Mouse (Mus musculus): ENCODE data around the gene Zdhhc20. TPM values are rescaled to one million over a fixed set of nuclear protein-coding genes. Genes with fewer than 3 reads are reported as not detected.
A peak's percentile ranks its signal among the peaks of the same experiment; 100 is the strongest.
"Not testable (repeated sequence)": the region's sequence is repeated elsewhere in the genome, so short reads cannot be mapped to it uniquely, and the experiment has no call there.

Gene Zdhhc20
- 58.2 and 61.4 TPM in 2 replicates for polyA plus RNA-seq (2016; fragmentation: Nextera tagmentation; extraction: Ambion mirVana)

DNA sequence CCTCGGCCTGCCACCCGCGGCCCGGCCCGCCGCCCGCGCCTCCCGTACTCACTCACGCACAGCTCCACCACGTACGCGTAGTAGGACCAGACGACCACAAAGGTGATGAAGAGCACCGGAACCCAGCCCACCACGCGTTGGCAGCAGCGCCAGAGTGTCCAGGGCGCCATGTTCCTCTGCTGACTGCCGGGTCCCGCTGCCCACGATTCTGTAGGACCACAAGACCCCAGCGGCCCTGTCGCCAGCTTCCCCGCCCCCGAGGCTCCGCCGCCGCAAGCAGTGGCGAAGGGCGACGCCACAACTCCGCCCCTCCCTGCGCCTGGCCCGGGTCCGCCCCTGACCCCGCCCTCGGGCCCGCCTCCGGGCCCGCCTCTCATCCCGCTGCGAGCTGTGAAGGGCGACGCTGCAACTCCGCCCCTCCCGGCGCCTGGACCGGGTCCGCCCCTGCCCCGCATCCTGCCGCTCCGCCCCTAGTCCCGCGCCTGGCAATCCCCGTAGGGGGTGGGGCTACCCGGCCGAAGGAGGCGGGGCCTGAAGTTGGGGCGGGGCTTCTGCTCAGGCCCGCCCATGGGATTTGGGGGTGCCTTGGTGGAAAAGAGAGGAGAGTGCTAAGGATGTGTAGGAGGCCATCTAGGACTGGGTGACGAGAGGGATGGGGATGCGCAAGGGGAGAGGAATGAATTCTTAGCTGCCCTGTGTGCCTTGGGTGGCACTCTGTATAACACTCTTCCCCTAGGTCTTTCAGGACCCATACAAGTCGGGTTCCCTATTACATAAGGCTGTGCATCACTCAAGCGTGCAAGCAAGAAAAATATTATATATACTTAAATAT lies at the start of gene Zdhhc20:
Gene Zdhhc20 (minus strand): TSS at position 266 of the 832 bp plus-strand sequence.
- Histone ChIP-seq H3K36me3 (no peaks in the 10 kb centered on the region), H3K27ac (replicated peaks) (peak within 1 kb of the TSS; percentile 85), H3K4me3 (peak within 1 kb of the TSS; percentile 98), H3K9ac (replicated peaks) (peak within 1 kb of the TSS; percentile 93), H3K4me1 (peaks cover 11% of the 10 kb centered on the region; the same call in 1 of the 2 replicates), H3K27me3 (no peaks in the 10 kb centered on the region), H3K4me2 (replicated peaks) (peak within 1 kb of the TSS; percentile 59), H3K9me3 (no peaks in the 10 kb centered on the region)
- peak; percentile 95 for ATAC-seq (ENCODE audit: low FRiP score, low read depth)
- 4% methylated on average over 63 of the region's 65 CpGs for WGBS

- Histone ChIP-seq H3K27me3 (no peaks in the 10 kb centered on the region), H3K4me1 (no peaks in the 10 kb centered on the region), H3K4me3 (no peak overlapping the region), H3K27ac (replicated peaks) (no peak overlapping the region), H3K36me3 (peaks cover 5% of the 10 kb centered on the region; the same call in 1 of the 2 replicates), H3K9me3 (no peaks in the 10 kb centered on the region), H3K9ac (replicated peaks) (no peak overlapping the region), H3K4me2 (replicated peaks) (no peak overlapping the region)
- ATAC-seq (ENCODE audit: low FRiP score, low read depth) = no peak
- 90% methylated on average over 6 of the region's 6 CpGs for WGBS
These were observed 47.2 kb upstream of the Zdhhc20 start for GRCm38 (mm10) chr14:57937297-57937696.

GRCm38 (mm10) chr14:57934666-57935065 lies 44.6 kb upstream of the Zdhhc20 start:
- ATAC-seq (ENCODE audit: low FRiP score, low read depth) = no peak
- Histone ChIP-seq H3K36me3 (peaks cover 8% of the 10 kb centered on the region), H3K27ac (replicated peaks) (no peak overlapping the region), H3K9me3 (no peaks in the 10 kb centered on the region), H3K4me3 (no peak overlapping the region), H3K9ac (replicated peaks) (no peak overlapping the region), H3K27me3 (no peaks in the 10 kb centered on the region), H3K4me1 (no peaks in the 10 kb centered on the region), H3K4me2 (replicated peaks) (no peak overlapping the region)
- 96% methylated on average over 13 of the region's 13 CpGs for WGBS

GRCm38 (mm10) chr14:57933608-57934007 lies 43.5 kb upstream of the Zdhhc20 start:
- ATAC-seq (ENCODE audit: low FRiP score, low read depth) = no peak
- Histone ChIP-seq H3K9me3 (no peaks in the 10 kb centered on the region), H3K27ac (replicated peaks) (no peak overlapping the region), H3K9ac (replicated peaks) (no peak overlapping the region), H3K4me2 (replicated peaks) (no peak overlapping the region), H3K36me3 (peaks cover 8% of the 10 kb centered on the region), H3K27me3 (no peaks in the 10 kb centered on the region), H3K4me1 (no peaks in the 10 kb centered on the region), H3K4me3 (no peak overlapping the region)
- WGBS = 93% methylated on average over 7 of the region's 7 CpGs

- no peak overlapping the region for H3K4me2 ChIP-seq (replicated peaks)
- H3K9me3 ChIP-seq = no peaks in the 10 kb centered on the region
- ATAC-seq (ENCODE audit: low FRiP score, low read depth) = no peak
- no peak overlapping the region for H3K4me3 ChIP-seq
- no peaks in the 10 kb centered on the region for H3K4me1 ChIP-seq
- WGBS = 73% methylated on average over 7 of the region's 7 CpGs
- no peak overlapping the region for H3K9ac ChIP-seq (replicated peaks)
- no peak overlapping the region for H3K27ac ChIP-seq (replicated peaks)
- H3K27me3 ChIP-seq = no peaks in the 10 kb centered on the region
- H3K36me3 ChIP-seq = peaks cover 8% of the 10 kb centered on the region
These were observed 42.9 kb upstream of the Zdhhc20 start for GRCm38 (mm10) chr14:57932881-57933443.

- WGBS = 52% methylated on average over 10 of the region's 10 CpGs
- no peak overlapping the region for H3K9ac ChIP-seq (replicated peaks)
- peaks cover 10% of the 10 kb centered on the region for H3K4me1 ChIP-seq
- no peak overlapping the region; the same call in 1 of the 2 replicates for H3K4me2 ChIP-seq (replicated peaks)
- H3K36me3 ChIP-seq = peaks cover 32% of the 10 kb centered on the region
- H3K9me3 ChIP-seq = no peaks in the 10 kb centered on the region
- no peak overlapping the region for H3K4me3 ChIP-seq
- ATAC-seq (ENCODE audit: low FRiP score, low read depth) = peak; percentile 70; the same call in 1 of the 2 replicates
- H3K27ac ChIP-seq (replicated peaks) = peak overlapping the region; percentile 61
- H3K27me3 ChIP-seq = no peaks in the 10 kb centered on the region
These were observed 31.5 kb upstream of the Zdhhc20 start for GRCm38 (mm10) chr14:57921428-57922131.

- H3K27ac ChIP-seq (replicated peaks) = 0 out of 2 replicates have a peak overlapping the region, but pooled peaks have one; percentile 25
- 87% methylated on average over 18 of the region's 18 CpGs for WGBS
- no peak for ATAC-seq (ENCODE audit: low FRiP score, low read depth)
These were observed 30.7 kb upstream of the Zdhhc20 start for GRCm38 (mm10) chr14:57920568-57921310.

DNA sequence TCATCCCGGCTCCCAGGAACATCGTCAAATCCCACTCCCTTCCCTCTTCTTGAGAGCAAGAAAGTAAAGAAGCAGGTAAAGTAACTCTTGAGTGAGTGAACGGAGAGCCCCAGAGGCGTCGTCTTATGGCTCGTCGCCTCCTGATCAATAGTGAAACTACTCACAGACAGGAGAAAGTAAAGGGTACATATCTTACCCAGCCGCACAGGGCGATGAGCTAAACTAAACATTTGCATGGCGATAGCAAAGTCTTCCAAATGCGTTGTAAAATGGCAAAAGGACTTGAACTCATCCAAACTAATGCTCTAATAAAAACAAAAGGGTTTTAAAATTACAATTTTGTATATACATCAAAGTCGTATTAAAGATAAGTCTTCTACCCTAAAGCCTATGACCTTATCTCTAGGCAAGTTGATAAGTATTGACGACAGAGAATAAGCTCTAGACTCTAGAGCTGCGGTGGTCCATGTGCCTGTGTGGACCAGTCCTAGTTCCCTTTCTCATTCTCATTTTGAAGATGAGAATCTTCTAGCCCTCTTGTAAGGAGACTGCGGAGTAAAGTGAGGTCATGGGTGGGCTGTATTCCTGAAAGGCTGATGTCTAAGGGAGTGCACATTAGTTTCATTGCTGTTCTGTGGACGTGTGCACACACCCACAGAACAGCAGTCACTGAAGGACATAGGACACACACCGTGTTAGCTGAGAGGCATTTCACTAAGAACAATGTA lies 29.2 kb upstream of the Zdhhc20 start:
- H3K27me3 ChIP-seq = no peaks in the 10 kb centered on the region
- ATAC-seq (ENCODE audit: low FRiP score, low read depth) = no peak
- H3K9ac ChIP-seq (replicated peaks) = no peak overlapping the region
- no peaks in the 10 kb centered on the region for H3K9me3 ChIP-seq
- H3K4me1 ChIP-seq = peaks cover 10% of the 10 kb centered on the region
- peaks cover 33% of the 10 kb centered on the region for H3K36me3 ChIP-seq
- H3K4me2 ChIP-seq (replicated peaks) = no peak overlapping the region
- 95% methylated on average over 17 of the region's 17 CpGs for WGBS
- H3K4me3 ChIP-seq = no peak overlapping the region
- H3K27ac ChIP-seq (replicated peaks) = no peak overlapping the region

More at GRCm38 (mm10) chr14:57920568-57921310, 30.7 kb upstream of the Zdhhc20 start:
- no peaks in the 10 kb centered on the region for H3K27me3 ChIP-seq
- no peak overlapping the region for H3K4me2 ChIP-seq (replicated peaks)
- peaks cover 32% of the 10 kb centered on the region for H3K36me3 ChIP-seq
- H3K4me3 ChIP-seq = no peak overlapping the region
- peaks cover 10% of the 10 kb centered on the region for H3K4me1 ChIP-seq
- H3K9ac ChIP-seq (replicated peaks) = no peak overlapping the region
- H3K9me3 ChIP-seq = no peaks in the 10 kb centered on the region

DNA sequence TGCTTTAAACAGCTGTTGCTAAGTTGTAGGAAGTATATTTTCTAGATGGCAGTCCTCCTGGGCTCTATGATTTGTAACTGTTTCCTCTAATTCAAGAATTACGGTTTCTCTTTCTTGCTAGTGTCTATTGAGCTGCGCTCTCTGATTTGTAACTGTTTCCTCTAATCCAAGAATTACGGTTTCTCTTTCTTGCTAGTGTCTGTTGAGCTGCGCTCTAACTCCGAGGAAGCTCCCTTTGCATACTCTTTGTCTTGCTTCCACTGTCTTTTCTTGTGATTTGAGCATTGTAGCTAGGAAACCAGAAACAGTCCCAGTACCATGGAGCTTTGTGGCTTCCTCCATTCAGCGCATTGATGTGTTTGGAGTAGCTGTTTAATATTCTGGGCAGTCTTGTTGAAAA lies 25.3 kb upstream of the Zdhhc20 start:
- Histone ChIP-seq H3K4me2 (replicated peaks) (no peak overlapping the region), H3K36me3 (peaks cover 16% of the 10 kb centered on the region), H3K4me1 (no peaks in the 10 kb centered on the region), H3K27me3 (no peaks in the 10 kb centered on the region), H3K9ac (replicated peaks) (no peak overlapping the region), H3K27ac (replicated peaks) (no peak overlapping the region), H3K9me3 (no peaks in the 10 kb centered on the region), H3K4me3 (no peak overlapping the region)
- 55% methylated on average over 6 of the region's 6 CpGs for WGBS
- ATAC-seq (ENCODE audit: low FRiP score, low read depth) = no peak

DNA sequence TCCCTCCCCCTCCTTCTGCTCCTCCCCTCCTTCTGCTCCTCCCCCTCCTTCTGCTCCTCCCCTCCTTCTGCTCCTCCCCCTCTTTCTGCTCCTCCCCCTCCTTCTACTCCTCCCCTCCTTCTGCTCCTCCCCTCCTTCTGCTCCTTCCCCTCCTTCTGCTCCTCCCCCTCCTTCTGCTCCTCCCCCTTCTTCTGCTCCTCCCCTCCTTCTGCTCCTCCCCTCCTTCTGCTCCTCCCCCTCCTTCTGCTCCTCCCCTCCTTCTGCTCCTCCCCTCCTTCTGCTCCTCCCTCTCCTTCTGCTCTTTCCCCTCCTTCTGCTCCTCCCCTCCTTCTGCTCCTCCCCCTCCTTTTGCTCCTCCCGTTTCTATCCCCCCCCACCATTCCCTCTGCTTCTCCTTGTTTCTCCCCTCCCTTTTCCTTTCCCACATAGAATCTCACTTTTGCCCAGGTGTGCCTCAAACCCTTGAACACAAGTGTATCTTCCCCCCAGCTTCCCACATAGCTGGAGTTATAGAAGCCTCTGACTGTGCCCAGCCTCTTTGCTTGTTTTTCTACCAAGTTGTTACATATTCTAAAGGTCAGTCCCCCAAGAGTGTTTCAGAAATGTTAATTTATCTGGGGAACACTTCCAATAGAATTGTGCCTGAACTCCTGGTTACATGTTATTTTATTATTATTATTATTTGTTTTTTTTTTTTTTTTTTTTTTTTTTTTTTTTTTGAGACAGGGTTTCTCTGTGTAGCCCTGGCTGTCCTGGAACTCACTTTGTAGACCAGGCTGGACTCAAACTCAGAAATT lies 22.3 kb upstream of the Zdhhc20 start:
- H3K4me3 ChIP-seq; H3K9me3 ChIP-seq; H3K4me2 ChIP-seq (replicated peaks); H3K27me3 ChIP-seq; H3K27ac ChIP-seq (replicated peaks); H3K4me1 ChIP-seq; ATAC-seq (ENCODE audit: low FRiP score, low read depth); H3K9ac ChIP-seq (replicated peaks): not testable (repeated sequence)
- peaks cover 10% of the 10 kb centered on the region for H3K36me3 ChIP-seq
- 44% methylated on average over 1 of the region's 1 CpGs for WGBS
